Mouse (Mus musculus) CH12.LX (cell line): Measurements from ENCODE around the gene 4930539E08Rik. TPM values are rescaled to one million over a fixed set of nuclear protein-coding genes. Genes with fewer than 3 reads are reported as not detected.

ENCODE experiments used
- DNase-seq: peaks from one replicate; pipeline ENCODE4 v3.0.0-alpha.2; 2013; ENCODE audit errors: extremely low read depth
- H3K27ac ChIP-seq: 2 replicates; pipeline ENCODE4 v1.5.1; 2012; ENCODE audit warnings: low read depth, mild to moderate bottlenecking, control low read depth, moderate library complexity; ENCODE audit not compliant: insufficient read depth
- H3K27me3 ChIP-seq: replicated peaks from 2 replicates; pipeline ENCODE3; 2012; ENCODE audit warnings: inconsistent platforms
- H3K36me3 ChIP-seq, 2 experiments: replicated peaks in 1 of 2; 2 replicates each; pipeline versions ENCODE3 to v1.6.1; 2012; ENCODE audit warnings: inconsistent platforms in 1 of 2, low read length in 1 of 2, mild to moderate bottlenecking in 1 of 2, mixed read lengths in 1 of 2, moderate library complexity in 1 of 2; ENCODE audit not compliant: control insufficient read depth in 1 of 2, insufficient read depth in 1 of 2
- H3K4me1 ChIP-seq, 2 experiments: 2 replicates each; pipeline ENCODE4 v1.6.1; 2012; ENCODE audit warnings: inconsistent platforms in 1 of 2, moderate library complexity in 1 of 2; ENCODE audit not compliant: insufficient read depth in 2 of 2, control insufficient read depth in 1 of 2
- H3K4me2 ChIP-seq: 2 replicates; pipeline ENCODE4 v1.6.1; 2012; ENCODE audit warnings: low read depth, mild to moderate bottlenecking, control low read depth; ENCODE audit not compliant: poor library complexity, insufficient read depth, severe bottlenecking
- H3K4me3 ChIP-seq, 3 experiments: fragments of 150-350 bp in 1 of 3; sonication (generic) in 1 of 3; replicated peaks in 1 of 3; 2 replicates each; pipeline versions ENCODE3 to v1.5.1; 2011 to 2012; ENCODE audit warnings: low read depth in 2 of 3, low read length in 2 of 3, mild to moderate bottlenecking in 2 of 3, moderate library complexity in 2 of 3, control low read depth in 1 of 3, improper control_type of control experiment in 1 of 3, inconsistent platforms in 1 of 3, mixed read lengths in 1 of 3; ENCODE audit not compliant: poor library complexity in 1 of 3
- H3K79me2 ChIP-seq: replicated peaks from 2 replicates; pipeline ENCODE4 v1.6.1; 2012; ENCODE audit warnings: mild to moderate bottlenecking, moderate library complexity; ENCODE audit not compliant: control insufficient read depth, poor library complexity, insufficient read depth, severe bottlenecking; ENCODE audit errors: extremely low read depth
- H3K9ac ChIP-seq: 2 replicates; pipeline ENCODE4 v1.6.1; 2012; ENCODE audit warnings: low read depth, mild to moderate bottlenecking, control low read depth, moderate library complexity; ENCODE audit not compliant: insufficient read depth
- H3K9me3 ChIP-seq: replicated peaks from 2 replicates; pipeline ENCODE3; 2012; ENCODE audit warnings: low read length, inconsistent platforms, mixed read lengths
- BHLHE40 ChIP-seq: IDR thresholded peaks from 2 replicates; pipeline ENCODE4 v1.6.1; 2011; ENCODE audit warnings: mild to moderate bottlenecking, low read depth, low read length, improper control_type of control experiment
- CTCF ChIP-seq, 2 experiments: IDR thresholded peaks in 1 of 2; conservative IDR thresholded peaks in 1 of 2; 2 replicates each; pipeline ENCODE4 v1.5.1; 2011 to 2012; ENCODE audit warnings: low read depth in 2 of 2, low read length in 2 of 2, improper control_type of control experiment in 1 of 2, inconsistent platforms in 1 of 2, mild to moderate bottlenecking in 1 of 2, moderate library complexity in 1 of 2
- ELF1 ChIP-seq: IDR thresholded peaks from 2 replicates; pipeline ENCODE4 v1.6.1; 2014; ENCODE audit warnings: low read depth, mild to moderate bottlenecking, inconsistent platforms, low read length, improper control_type of control experiment
- GABPA ChIP-seq: IDR thresholded peaks from 2 replicates; pipeline ENCODE4 v1.6.1; 2012; ENCODE audit warnings: low read depth, low read length, improper control_type of control experiment, inconsistent platforms; ENCODE audit not compliant: insufficient replicate concordance
- MAX ChIP-seq: IDR thresholded peaks from 2 replicates; pipeline ENCODE4 v1.6.1; 2011; ENCODE audit warnings: low read length, improper control_type of control experiment
- NELFE ChIP-seq: IDR thresholded peaks from 2 replicates; pipeline ENCODE4 v1.6.1; 2011; ENCODE audit warnings: low read depth, low read length, improper control_type of control experiment
- NRF1 ChIP-seq: IDR thresholded peaks from 2 replicates; pipeline ENCODE4 v1.6.1; 2014; ENCODE audit warnings: low read depth, mild to moderate bottlenecking, inconsistent platforms, low read length, improper control_type of control experiment, moderate library complexity
- TBP ChIP-seq: conservative IDR thresholded peaks from 2 replicates; pipeline ENCODE4 v1.6.1; 2011; ENCODE audit warnings: low read depth, low read length, improper control_type of control experiment
- UBTF ChIP-seq: IDR thresholded peaks from 2 replicates; pipeline ENCODE4 v1.6.1; 2012; ENCODE audit warnings: low read depth, mild to moderate bottlenecking, inconsistent platforms, low read length, improper control_type of control experiment, moderate library complexity
- USF1 ChIP-seq: IDR thresholded peaks from 2 replicates; pipeline ENCODE4 v1.6.1; 2014; ENCODE audit warnings: low read depth, mild to moderate bottlenecking, inconsistent platforms, low read length, improper control_type of control experiment
- ZKSCAN1 ChIP-seq: IDR thresholded peaks from 2 replicates; pipeline ENCODE4 v1.6.1; 2012; ENCODE audit warnings: low read depth, inconsistent platforms, low read length, improper control_type of control experiment, borderline replicate concordance
- dilution Hi-C: fragments of 300-500 bp; cut with MboI; formaldehyde crosslinking; loops from 2 replicates; pipeline ENCODE4 v1.14.3; 2020; ENCODE audit warnings: low sequenced_read_pairs; ENCODE audit not compliant: extremely low pct_unique_long_range_greater_than_20kb, extremely low pct_ligation_motif_present
- in situ Hi-C: fragments of 300-500 bp; cut with MboI; formaldehyde crosslinking; loops from 3 replicates; pipeline ENCODE4 v1.14.3; 2019; ENCODE audit warnings: low sequenced_read_pairs, low pct_ligation_motif_present, low pct_unique_long_range_greater_than_20kb, mixed read lengths
- polyA plus RNA-seq: library from polyadenylated mRNA; unstranded; fragments of >175 nt; gene quantifications from 2 replicates; pipeline ENCODE4 v1.2.1, GENCODE M21; 2012; ENCODE audit warnings: low read depth; ENCODE audit not compliant: insufficient read length
- total RNA-seq, 2 experiments: library from RNA; depleted of rRNA; stranded (reverse); fragments of 300-350 nt in 1 of 2; fragments of >200 nt in 1 of 2; gene quantifications; 2 replicates each; pipeline ENCODE4 v1.2.3; 2012 to 2014

4930539E08Rik gene
- total and polyA plus RNA-seq, 3 experiments: 0.62 to 1.4 (median 1.4) TPM

GRCm38 (mm10) chr17:28846974-28847617 is 68.0 kb downstream of the 4930539E08Rik start:
- H3K4me2 ChIP-seq: no peak overlapping the region
- in situ Hi-C loops: no loop called here
- no peak overlapping the region for H3K4me3 ChIP-seq
- no peak for DNase-seq
- TF ChIP-seq NELFE (no peak), ZKSCAN1 (no peak), GABPA (no peak), ELF1 (no peak), BHLHE40 (no peak), MAX (no peak), USF1 (no peak), UBTF (no peak), TBP (no peak), NRF1 (no peak), CTCF (conservative IDR thresholded peaks at IDR 0.05 in 1 of 2, IDR thresholded peaks at IDR 0.05 in 1 of 2; ENCODE audit: low read depth in 2 of 2, low read length in 2 of 2) (no peak)
- dilution Hi-C loops: no loop called here
- no peak overlapping the region for H3K27ac ChIP-seq
- no peak overlapping the region for H3K9ac ChIP-seq
- no peaks in the 10 kb centered on the region for H3K27me3 ChIP-seq
- H3K9me3 ChIP-seq: no peaks in the 10 kb centered on the region
- H3K4me1 ChIP-seq: peaks cover 0 to 7% of the 10 kb centered on the region in 2 experiments; a peak in 1 of 4 replicates
- no peaks in the 10 kb centered on the region for H3K79me2 ChIP-seq
- no peaks in the 10 kb centered on the region for H3K36me3 ChIP-seq

Other genes with a start within 250 kb of the 4930539E08Rik start
- gene Slc26a8, start 225.1 kb downstream of the 4930539E08Rik start, total RNA-seq (2012; rRNA removed): not detected in 2 replicates
- not detected in 2 replicates for gene Slc26a8, start 225.1 kb downstream of the 4930539E08Rik start, total RNA-seq (2014; rRNA removed)
- 0.11 and 0.44 TPM in 2 replicates for gene Slc26a8, start 225.1 kb downstream of the 4930539E08Rik start, polyA plus RNA-seq
- gene Mapk14, start 224.0 kb downstream of the 4930539E08Rik start, total RNA-seq (2012; rRNA removed): 27.1 and 27.6 TPM in 2 replicates
- 21.0 and 22.6 TPM in 2 replicates for gene Mapk14, start 224.0 kb downstream of the 4930539E08Rik start, total RNA-seq (2014; rRNA removed)
- 59.8 and 69.5 TPM in 2 replicates for gene Mapk14, start 224.0 kb downstream of the 4930539E08Rik start, polyA plus RNA-seq
- gene AC170998.1, start 189.2 kb downstream of the 4930539E08Rik start, total RNA-seq (2012; rRNA removed): 0.38 TPM in 1 of 2 replicates, not detected in the other
- gene AC170998.1, start 189.2 kb downstream of the 4930539E08Rik start, total RNA-seq (2014; rRNA removed): not detected in 2 replicates
- 0.50 TPM in 1 of 2 replicates, not detected in the other for gene AC170998.1, start 189.2 kb downstream of the 4930539E08Rik start, polyA plus RNA-seq
- gene Mapk13, start 146.0 kb downstream of the 4930539E08Rik start, total RNA-seq (2012; rRNA removed): not detected in 2 replicates
- not detected in 2 replicates for gene Mapk13, start 146.0 kb downstream of the 4930539E08Rik start, total RNA-seq (2014; rRNA removed)
- gene Mapk13, start 146.0 kb downstream of the 4930539E08Rik start, polyA plus RNA-seq: not detected in 2 replicates
- 1.5 and 2.3 TPM in 2 replicates for gene Brpf3, start 114.2 kb downstream of the 4930539E08Rik start, total RNA-seq (2012; rRNA removed)
- gene Brpf3, start 114.2 kb downstream of the 4930539E08Rik start, total RNA-seq (2014; rRNA removed): 0.40 and 0.96 TPM in 2 replicates
- 8.5 and 12.1 TPM in 2 replicates for gene Brpf3, start 114.2 kb downstream of the 4930539E08Rik start, polyA plus RNA-seq
- not detected in 2 replicates for gene Pnpla1, start 56.9 kb downstream of the 4930539E08Rik start, total RNA-seq (2012; rRNA removed)
- gene Pnpla1, start 56.9 kb downstream of the 4930539E08Rik start, total RNA-seq (2014; rRNA removed): not detected in 2 replicates
- gene Pnpla1, start 56.9 kb downstream of the 4930539E08Rik start, polyA plus RNA-seq: not detected in 2 replicates
- not detected in 2 replicates for gene Pxt1, start 28.5 kb upstream of the 4930539E08Rik start, total RNA-seq (2012; rRNA removed)
- gene Pxt1, start 28.5 kb upstream of the 4930539E08Rik start, total RNA-seq (2014; rRNA removed): not detected in 2 replicates
- gene Pxt1, start 28.5 kb upstream of the 4930539E08Rik start, polyA plus RNA-seq: not detected in 2 replicates
- 40.1 and 41.3 TPM in 2 replicates for gene Kctd20, start 36.6 kb upstream of the 4930539E08Rik start, total RNA-seq (2012; rRNA removed)
- 62.9 and 68.5 TPM in 2 replicates for gene Kctd20, start 36.6 kb upstream of the 4930539E08Rik start, total RNA-seq (2014; rRNA removed)
- 68.6 and 85.2 TPM in 2 replicates for gene Kctd20, start 36.6 kb upstream of the 4930539E08Rik start, polyA plus RNA-seq
- 25.9 and 29.0 TPM in 2 replicates for gene Stk38, start 92.7 kb upstream of the 4930539E08Rik start, total RNA-seq (2012; rRNA removed)
- gene Stk38, start 92.7 kb upstream of the 4930539E08Rik start, total RNA-seq (2014; rRNA removed): 56.0 and 56.4 TPM in 2 replicates
- gene Stk38, start 92.7 kb upstream of the 4930539E08Rik start, polyA plus RNA-seq: 50.9 and 56.0 TPM in 2 replicates
- gene Srsf3, start 117.3 kb upstream of the 4930539E08Rik start, total RNA-seq (2012; rRNA removed): 171 and 266 TPM in 2 replicates
- gene Srsf3, start 117.3 kb upstream of the 4930539E08Rik start, total RNA-seq (2014; rRNA removed): 380 and 479 TPM in 2 replicates
- 687 and 712 TPM in 2 replicates for gene Srsf3, start 117.3 kb upstream of the 4930539E08Rik start, polyA plus RNA-seq
- gene Cdkn1a, start 175.7 kb upstream of the 4930539E08Rik start, total RNA-seq (2012; rRNA removed): 25.3 and 37.5 TPM in 2 replicates
- gene Cdkn1a, start 175.7 kb upstream of the 4930539E08Rik start, total RNA-seq (2014; rRNA removed): 9.1 and 10.6 TPM in 2 replicates
- gene Cdkn1a, start 175.7 kb upstream of the 4930539E08Rik start, polyA plus RNA-seq: 55.0 and 59.1 TPM in 2 replicates
- gene Rab44, start 198.8 kb upstream of the 4930539E08Rik start, total RNA-seq (2012; rRNA removed): 0.17 and 0.34 TPM in 2 replicates
- 0.12 TPM in 1 of 2 replicates, not detected in the other for gene Rab44, start 198.8 kb upstream of the 4930539E08Rik start, total RNA-seq (2014; rRNA removed)
- gene Rab44, start 198.8 kb upstream of the 4930539E08Rik start, polyA plus RNA-seq: 0.30 TPM in 1 of 2 replicates, not detected in the other